Mouse (Mus musculus): ENCODE data around the gene Nmnat3. TPM values are rescaled to one million over a fixed set of nuclear protein-coding genes. Genes with fewer than 3 reads are reported as not detected.

The Nmnat3 gene
- polyA plus RNA-seq, 1 experiment from 2014 or later = 2.1 TPM

DNA sequence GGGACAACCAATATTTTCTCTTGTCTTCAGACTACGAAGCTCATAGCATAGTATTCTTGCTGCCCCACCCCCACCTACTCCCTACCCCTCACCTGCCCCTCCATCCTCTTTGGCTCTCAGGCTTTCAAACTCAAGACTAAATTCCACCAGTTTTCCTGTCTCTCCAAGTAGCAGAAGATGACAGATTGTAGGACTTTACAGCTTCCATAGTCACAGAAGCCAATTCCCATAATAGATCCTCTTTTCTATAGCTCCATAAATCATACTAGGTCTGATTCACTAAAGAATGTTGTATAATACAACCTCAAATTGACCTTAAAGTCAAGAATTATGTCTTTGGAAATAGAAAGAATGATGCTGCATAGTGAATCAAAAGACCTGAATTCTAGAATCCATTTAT is 3.4 kb downstream of the Nmnat3 start:
- no peaks in the 10 kb centered on the region for H3K36me3 ChIP-seq
- ATAC-seq (ENCODE audit: low FRiP score, low read depth) = no peak
- no peaks in the 10 kb centered on the region for H3K9me3 ChIP-seq
- no peak overlapping the region for H3K9ac ChIP-seq
- no peaks in the 10 kb centered on the region for H3K27me3 ChIP-seq (replicated peaks)
- 90% methylated on average over 1 of the region's 1 CpGs for WGBS
- no peaks in the 10 kb centered on the region for H3K4me1 ChIP-seq
- no peak overlapping the region for H3K4me2 ChIP-seq (replicated peaks)
- no peak overlapping the region for H3K4me3 ChIP-seq
- H3K27ac ChIP-seq = no peak overlapping the region

DNA sequence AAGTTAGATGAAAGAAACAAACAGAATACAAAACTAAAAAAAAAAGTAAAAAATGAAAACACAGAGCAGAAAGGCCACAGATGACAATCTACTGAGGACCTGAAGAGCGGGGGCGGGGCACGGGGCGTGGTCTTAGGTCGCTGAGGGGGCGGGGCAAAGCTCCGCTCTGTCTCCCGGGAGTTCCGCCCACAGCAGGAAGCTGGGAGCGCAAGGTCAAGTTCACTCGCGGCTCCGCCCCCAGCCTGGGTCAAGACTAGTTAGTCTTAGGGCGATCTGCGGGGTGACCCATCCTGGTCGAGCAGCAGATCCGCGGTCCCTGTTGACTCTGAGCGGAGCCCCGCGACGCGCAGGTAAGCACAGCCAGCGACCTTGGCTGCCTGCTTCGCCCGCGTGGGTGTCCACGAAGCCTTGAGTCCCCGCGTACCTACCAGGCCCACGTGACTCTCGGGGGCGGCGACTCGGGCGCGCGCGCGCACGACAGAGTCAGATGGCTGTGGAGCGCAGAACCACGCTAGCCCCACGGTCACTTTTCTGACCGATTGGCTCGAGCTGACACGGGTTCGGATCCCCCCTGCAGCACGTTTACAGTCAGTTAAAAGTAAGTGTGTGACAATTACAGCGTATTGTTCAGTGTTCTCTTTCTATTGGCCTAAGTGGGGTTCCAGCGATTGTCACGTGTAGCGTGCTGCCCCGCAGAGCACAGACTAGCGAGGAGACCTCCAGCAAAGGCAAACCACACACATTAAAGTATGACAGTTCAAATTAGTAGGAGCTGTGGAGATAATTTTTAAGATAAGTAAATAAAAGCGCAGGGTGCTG is 9.4 kb downstream of the Nmnat3 start:
- H3K4me2 ChIP-seq (replicated peaks) = peak overlapping the region; percentile 81
- peak; percentile 79 for ATAC-seq (ENCODE audit: low FRiP score, low read depth)
- no peaks in the 10 kb centered on the region for H3K36me3 ChIP-seq
- peak overlapping the region; percentile 29; the same call in 1 of the 2 replicates for H3K9ac ChIP-seq
- H3K4me1 ChIP-seq = peaks cover 12% of the 10 kb centered on the region; the same call in 1 of the 2 replicates
- WGBS = 1% methylated on average over 56 of the region's 56 CpGs
- peak overlapping the region; percentile 46 for H3K4me3 ChIP-seq
- H3K9me3 ChIP-seq = no peaks in the 10 kb centered on the region
- no peak overlapping the region for H3K27ac ChIP-seq
- no peaks in the 10 kb centered on the region for H3K27me3 ChIP-seq (replicated peaks)

DNA sequence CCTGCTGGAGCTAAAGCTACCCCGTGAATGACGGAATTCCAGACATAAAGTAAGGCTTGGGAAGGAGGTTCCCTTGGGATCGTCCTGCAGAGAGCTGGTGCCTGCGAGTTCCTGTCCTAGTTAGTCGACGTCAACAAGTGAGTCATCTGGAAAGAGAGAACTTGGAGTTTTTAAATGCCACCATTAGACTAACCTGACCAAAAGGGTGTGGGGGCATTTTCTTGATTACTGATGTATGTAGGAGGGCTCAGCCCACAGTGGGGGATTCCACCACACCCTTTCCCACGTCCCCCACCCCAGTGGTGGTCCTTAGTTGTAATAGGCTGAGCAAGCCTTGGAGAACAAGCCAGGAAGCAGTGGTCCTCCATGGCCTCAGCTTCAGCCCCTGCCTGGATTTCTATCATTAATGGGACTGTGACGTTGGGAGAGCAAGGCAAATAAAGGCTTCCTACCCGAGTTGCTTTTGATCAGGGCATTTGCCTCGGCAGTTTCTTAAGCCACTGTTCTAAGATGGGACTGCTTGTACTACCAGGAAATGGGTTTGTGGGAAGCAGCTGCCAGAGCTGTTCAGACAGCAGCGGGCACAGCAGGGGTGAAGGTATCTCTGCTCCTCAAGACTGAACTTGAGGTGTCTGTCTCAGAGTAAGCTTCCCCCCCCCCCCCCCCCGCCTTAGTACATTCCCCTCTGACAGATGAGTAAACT is 10.2 kb downstream of the Nmnat3 start:
- WGBS = 13% methylated on average over 11 of the region's 12 CpGs
- H3K27ac ChIP-seq = no peak overlapping the region
- no peaks in the 10 kb centered on the region for H3K36me3 ChIP-seq
- peaks cover 12% of the 10 kb centered on the region; the same call in 1 of the 2 replicates for H3K4me1 ChIP-seq
- peak; percentile 27; the same call in 1 of the 2 replicates for ATAC-seq (ENCODE audit: low FRiP score, low read depth)
- H3K9me3 ChIP-seq = no peaks in the 10 kb centered on the region
- peak overlapping the region; percentile 81 for H3K4me2 ChIP-seq (replicated peaks)
- no peak overlapping the region for H3K9ac ChIP-seq
- no peaks in the 10 kb centered on the region for H3K27me3 ChIP-seq (replicated peaks)
- peak overlapping the region; percentile 46 for H3K4me3 ChIP-seq

DNA sequence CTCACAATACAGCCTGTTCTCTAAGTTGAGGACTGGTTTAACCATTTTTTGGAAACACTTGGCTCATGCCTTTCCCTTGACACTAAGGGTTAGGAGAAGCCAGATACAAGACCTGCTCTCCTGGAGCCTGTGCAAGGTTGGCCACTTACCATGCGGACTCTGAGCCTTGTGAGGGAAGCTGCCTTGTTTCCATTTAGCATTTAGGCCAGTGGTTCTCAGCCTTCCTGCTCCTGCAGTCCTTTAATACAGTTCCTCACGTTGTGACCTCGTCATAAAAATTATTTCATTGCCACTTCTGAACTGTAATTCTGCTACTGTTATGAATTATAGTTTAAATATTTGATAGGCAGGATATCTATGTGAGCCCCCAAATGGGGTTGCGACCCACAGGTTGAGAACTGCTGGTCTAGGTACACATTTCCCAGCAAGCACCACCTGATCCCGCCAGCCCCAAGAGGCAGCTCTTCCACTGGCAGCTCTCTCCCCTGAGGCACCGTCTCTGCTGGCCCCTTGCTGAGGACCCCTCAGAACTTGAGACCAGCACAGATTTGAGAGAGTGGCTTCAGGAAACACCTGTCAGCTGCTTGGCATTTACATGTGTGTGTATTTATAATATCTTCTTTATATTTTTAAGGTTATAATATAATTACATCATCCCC is 10.8 kb downstream of the Nmnat3 start:
- no peaks in the 10 kb centered on the region for H3K27me3 ChIP-seq (replicated peaks)
- H3K4me2 ChIP-seq (replicated peaks) = peak overlapping the region; percentile 81; the same call in 1 of the 2 replicates
- H3K4me3 ChIP-seq = no peak overlapping the region
- no peak for ATAC-seq (ENCODE audit: low FRiP score, low read depth)
- no peaks in the 10 kb centered on the region for H3K36me3 ChIP-seq
- peaks cover 12% of the 10 kb centered on the region; the same call in 1 of the 2 replicates for H3K4me1 ChIP-seq
- 66% methylated on average over 6 of the region's 6 CpGs for WGBS
- H3K9ac ChIP-seq = no peak overlapping the region
- H3K9me3 ChIP-seq = no peaks in the 10 kb centered on the region
- no peak overlapping the region for H3K27ac ChIP-seq

DNA sequence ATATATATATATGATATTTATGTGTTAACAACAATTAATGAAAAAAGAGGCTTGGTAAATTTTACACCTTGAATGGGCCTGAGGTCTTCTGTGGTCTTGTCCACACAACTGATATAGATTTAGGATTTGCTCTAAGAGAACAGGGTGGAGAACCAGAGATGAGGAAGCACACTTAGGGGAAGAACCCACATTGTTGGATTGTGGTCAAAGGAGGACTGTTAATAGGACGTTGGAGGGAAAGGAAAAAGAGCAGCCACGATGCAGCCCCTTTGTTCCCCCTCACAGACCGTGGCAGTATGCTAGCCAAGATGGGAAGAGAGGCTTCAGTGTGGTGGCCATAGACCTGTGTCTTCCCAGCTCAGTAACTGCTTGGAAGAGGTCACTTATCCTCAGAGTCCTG is 11.5 kb downstream of the Nmnat3 start:
- no peaks in the 10 kb centered on the region for H3K36me3 ChIP-seq
- no peak overlapping the region for H3K4me2 ChIP-seq (replicated peaks)
- peaks cover 12% of the 10 kb centered on the region; the same call in 1 of the 2 replicates for H3K4me1 ChIP-seq
- H3K27me3 ChIP-seq (replicated peaks) = no peaks in the 10 kb centered on the region
- no peaks in the 10 kb centered on the region for H3K9me3 ChIP-seq
- WGBS = 73% methylated on average over 3 of the region's 3 CpGs
- H3K4me3 ChIP-seq = no peak overlapping the region
- no peak for ATAC-seq (ENCODE audit: low FRiP score, low read depth)
- no peak overlapping the region for H3K9ac ChIP-seq
- H3K27ac ChIP-seq = no peak overlapping the region

DNA sequence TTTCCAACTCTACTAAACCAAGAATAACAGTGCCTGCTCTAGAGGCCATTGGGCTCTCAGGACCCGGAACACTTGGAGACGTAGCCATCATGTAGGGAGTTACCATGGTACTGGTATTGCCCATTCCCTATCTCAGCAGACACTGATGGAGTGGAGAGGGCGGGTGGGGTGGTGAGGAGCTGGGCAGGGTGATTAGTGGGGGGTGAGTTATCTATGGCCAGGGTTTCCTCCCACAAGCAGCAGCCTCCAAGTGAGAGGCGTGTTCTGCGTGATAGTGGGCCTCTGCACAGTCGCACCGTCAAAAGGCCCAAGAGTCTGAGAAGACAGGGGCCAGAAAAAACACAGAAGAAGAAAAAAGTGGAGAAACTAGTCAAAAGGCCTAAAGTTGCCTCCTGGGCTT is 12.0 kb downstream of the Nmnat3 start:
- no peak for ATAC-seq (ENCODE audit: low FRiP score, low read depth)
- Histone ChIP-seq H3K4me2 (replicated peaks) (no peak overlapping the region), H3K4me1 (peaks cover 12% of the 10 kb centered on the region; the same call in 1 of the 2 replicates), H3K36me3 (no peaks in the 10 kb centered on the region), H3K4me3 (no peak overlapping the region), H3K9me3 (no peaks in the 10 kb centered on the region), H3K27ac (no peak overlapping the region), H3K9ac (no peak overlapping the region), H3K27me3 (replicated peaks) (no peaks in the 10 kb centered on the region)
- 90% methylated on average over 7 of the region's 7 CpGs for WGBS

DNA sequence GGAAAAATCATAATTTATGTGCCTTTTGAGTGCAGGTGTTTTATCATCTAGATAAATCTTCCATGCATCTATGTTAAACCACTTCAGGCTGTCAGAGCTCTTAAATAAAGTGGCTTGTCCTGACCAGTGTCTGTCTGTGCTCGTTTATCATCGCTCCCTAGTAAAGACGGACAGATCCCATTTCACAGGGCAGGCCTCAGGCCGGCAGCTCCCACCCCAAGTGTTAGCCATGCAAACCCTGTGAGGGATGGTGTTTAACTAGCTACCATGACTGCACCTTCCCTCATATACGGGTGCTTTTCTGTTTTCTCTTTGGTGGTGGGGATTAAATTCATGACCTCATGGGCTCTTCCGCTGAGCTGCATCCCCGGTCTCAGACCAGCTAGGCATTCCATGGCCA is 13.3 kb downstream of the Nmnat3 start:
- Histone ChIP-seq H3K4me2 (replicated peaks) (no peak overlapping the region), H3K9ac (no peak overlapping the region), H3K4me1 (peaks cover 12% of the 10 kb centered on the region; the same call in 1 of the 2 replicates), H3K4me3 (no peak overlapping the region), H3K9me3 (no peaks in the 10 kb centered on the region), H3K27me3 (replicated peaks) (no peaks in the 10 kb centered on the region), H3K27ac (no peak overlapping the region), H3K36me3 (no peaks in the 10 kb centered on the region)
- WGBS = 75% methylated on average over 7 of the region's 7 CpGs
- no peak for ATAC-seq (ENCODE audit: low FRiP score, low read depth)

DNA sequence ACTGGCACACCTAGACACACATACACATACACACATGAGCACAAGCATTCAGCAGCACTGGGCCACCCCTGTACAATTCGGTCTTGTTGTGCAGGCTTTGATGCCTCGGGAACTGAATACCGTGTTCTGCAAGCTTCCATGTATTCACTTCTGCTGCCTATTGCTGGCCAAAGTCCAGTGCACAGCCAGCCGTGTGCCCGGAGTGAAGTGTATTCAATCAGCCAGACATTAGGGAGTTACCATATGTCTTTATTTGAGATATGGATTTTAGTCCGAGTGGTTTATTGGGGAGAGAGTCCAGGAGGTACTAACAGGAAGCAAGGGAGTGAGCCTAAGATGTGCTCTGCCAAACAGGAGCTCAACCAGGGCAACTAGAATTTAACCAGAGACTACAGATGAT is 19.8 kb downstream of the Nmnat3 start:
- H3K9me3 ChIP-seq = 0 out of 2 replicates have a peak, but pooled peaks cover 3% of the 10 kb centered on the region
- 80% methylated on average over 6 of the region's 6 CpGs for WGBS
- ATAC-seq (ENCODE audit: low FRiP score, low read depth) = no peak
- no peak overlapping the region for H3K9ac ChIP-seq
- H3K27me3 ChIP-seq (replicated peaks) = no peaks in the 10 kb centered on the region
- no peak overlapping the region for H3K27ac ChIP-seq
- H3K36me3 ChIP-seq = no peaks in the 10 kb centered on the region
- H3K4me1 ChIP-seq = no peaks in the 10 kb centered on the region
- H3K4me2 ChIP-seq (replicated peaks) = no peak overlapping the region
- H3K4me3 ChIP-seq = no peak overlapping the region

DNA sequence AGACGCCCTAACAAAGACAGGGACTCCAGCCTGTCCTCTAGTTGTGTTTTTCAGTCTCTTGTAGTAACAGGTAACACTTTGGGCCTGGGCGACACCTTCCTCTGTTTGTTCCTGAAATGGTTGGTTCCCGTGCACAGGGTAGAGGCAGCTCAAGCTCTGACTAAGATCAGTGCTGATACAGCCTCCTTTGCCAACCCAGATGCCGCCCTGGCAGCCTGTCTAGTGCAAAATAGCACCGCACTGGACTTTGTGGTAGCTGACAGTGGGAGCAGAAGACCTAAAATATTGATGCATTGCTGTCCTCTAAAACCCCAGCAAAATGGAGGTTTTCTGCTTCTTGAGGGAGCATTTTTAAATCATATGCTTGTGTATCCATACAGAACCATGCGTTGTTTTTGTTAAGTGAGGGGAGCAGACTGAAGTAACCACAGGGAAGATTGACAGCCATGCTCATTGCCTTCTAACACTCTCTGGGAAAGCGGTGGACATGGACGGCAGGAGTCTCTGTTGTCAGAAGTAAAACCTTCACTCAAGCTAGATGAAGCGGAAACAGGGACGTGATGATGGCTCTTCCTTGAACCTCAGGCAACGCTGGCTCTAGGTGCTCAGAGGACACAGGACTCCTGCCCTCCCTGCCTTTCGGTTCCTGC is 24.2 kb downstream of the Nmnat3 start:
- WGBS = 78% methylated on average over 12 of the region's 12 CpGs
- Histone ChIP-seq H3K4me2 (replicated peaks) (no peak overlapping the region), H3K36me3 (no peaks in the 10 kb centered on the region), H3K27me3 (replicated peaks) (no peaks in the 10 kb centered on the region), H3K9me3 (0 out of 2 replicates have a peak, but pooled peaks cover 3% of the 10 kb centered on the region), H3K27ac (no peak overlapping the region), H3K4me1 (no peaks in the 10 kb centered on the region), H3K9ac (no peak overlapping the region), H3K4me3 (no peak overlapping the region)
- no peak for ATAC-seq (ENCODE audit: low FRiP score, low read depth)

DNA sequence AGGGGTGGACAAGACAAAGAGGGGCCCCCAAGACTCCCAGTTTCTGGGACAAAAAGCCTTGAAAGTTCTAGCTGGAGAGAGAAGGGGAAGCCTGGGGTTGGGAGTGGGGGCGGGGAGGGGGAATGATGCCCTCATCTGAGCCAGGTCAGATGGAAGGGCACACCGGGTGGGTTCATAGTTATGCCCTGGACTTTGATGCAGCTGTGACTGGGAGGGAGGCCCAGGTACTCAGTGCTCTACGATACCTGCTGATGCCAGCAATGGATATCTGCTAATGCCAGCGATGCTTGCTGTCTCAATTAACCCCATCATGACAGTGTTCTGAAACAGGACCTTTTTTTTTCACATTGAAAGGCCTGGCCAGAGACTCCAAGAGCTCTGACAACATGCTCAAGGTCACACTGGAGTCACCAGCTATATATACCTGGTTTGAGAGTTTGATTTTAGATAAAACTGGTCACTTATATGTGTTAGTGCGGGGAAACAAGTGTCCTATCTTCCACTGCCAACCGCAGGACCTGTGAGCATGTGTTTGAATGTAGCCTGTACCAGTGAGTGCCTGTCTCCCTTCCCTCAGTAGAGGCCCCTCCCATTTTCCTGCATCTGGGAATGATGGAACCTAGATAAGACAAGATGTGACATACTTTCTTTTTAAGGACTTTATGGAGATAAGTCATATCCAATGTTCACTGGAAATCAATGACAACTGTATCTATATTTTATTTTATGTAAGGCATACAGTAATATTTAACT is 25.6 kb downstream of the Nmnat3 start:
- WGBS = 78% methylated on average over 6 of the region's 6 CpGs
- Histone ChIP-seq H3K9ac (no peak overlapping the region), H3K27me3 (replicated peaks) (no peaks in the 10 kb centered on the region), H3K9me3 (0 out of 2 replicates have a peak, but pooled peaks cover 3% of the 10 kb centered on the region), H3K4me1 (peaks cover 2% of the 10 kb centered on the region; the same call in 1 of the 2 replicates), H3K36me3 (no peaks in the 10 kb centered on the region), H3K4me3 (no peak overlapping the region), H3K27ac (no peak overlapping the region), H3K4me2 (replicated peaks) (no peak overlapping the region)
- no peak for ATAC-seq (ENCODE audit: low FRiP score, low read depth)

DNA sequence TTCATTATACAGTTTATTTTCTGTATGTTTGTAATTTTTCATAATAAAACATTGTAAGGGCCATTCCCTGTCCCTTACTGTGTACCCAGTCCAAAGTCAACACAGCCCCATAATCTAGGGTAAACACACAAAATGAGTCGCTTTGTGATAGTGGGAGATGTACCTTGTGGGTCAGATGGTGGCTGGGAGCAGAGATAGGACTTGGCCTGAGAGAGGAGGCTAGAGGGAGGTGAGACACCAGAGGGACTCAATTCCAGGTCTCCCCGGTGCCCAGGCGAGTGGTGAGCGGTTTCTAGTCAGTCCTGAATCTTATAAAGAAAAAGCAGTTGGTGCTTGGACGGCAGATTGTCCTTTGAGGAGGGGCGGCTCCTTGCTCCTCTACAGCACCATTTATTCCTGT is 26.4 kb downstream of the Nmnat3 start:
- Histone ChIP-seq H3K36me3 (no peaks in the 10 kb centered on the region), H3K9me3 (0 out of 2 replicates have a peak, but pooled peaks cover 3% of the 10 kb centered on the region), H3K4me1 (peaks cover 8% of the 10 kb centered on the region; the same call in 1 of the 2 replicates), H3K4me3 (no peak overlapping the region), H3K27me3 (replicated peaks) (no peaks in the 10 kb centered on the region), H3K4me2 (replicated peaks) (no peak overlapping the region), H3K9ac (no peak overlapping the region), H3K27ac (no peak overlapping the region)
- no peak for ATAC-seq (ENCODE audit: low FRiP score, low read depth)
- WGBS = 87% methylated on average over 6 of the region's 6 CpGs
